ENCODE assay signal across 8 mouse cellular contexts in the genomic region with DNA sequence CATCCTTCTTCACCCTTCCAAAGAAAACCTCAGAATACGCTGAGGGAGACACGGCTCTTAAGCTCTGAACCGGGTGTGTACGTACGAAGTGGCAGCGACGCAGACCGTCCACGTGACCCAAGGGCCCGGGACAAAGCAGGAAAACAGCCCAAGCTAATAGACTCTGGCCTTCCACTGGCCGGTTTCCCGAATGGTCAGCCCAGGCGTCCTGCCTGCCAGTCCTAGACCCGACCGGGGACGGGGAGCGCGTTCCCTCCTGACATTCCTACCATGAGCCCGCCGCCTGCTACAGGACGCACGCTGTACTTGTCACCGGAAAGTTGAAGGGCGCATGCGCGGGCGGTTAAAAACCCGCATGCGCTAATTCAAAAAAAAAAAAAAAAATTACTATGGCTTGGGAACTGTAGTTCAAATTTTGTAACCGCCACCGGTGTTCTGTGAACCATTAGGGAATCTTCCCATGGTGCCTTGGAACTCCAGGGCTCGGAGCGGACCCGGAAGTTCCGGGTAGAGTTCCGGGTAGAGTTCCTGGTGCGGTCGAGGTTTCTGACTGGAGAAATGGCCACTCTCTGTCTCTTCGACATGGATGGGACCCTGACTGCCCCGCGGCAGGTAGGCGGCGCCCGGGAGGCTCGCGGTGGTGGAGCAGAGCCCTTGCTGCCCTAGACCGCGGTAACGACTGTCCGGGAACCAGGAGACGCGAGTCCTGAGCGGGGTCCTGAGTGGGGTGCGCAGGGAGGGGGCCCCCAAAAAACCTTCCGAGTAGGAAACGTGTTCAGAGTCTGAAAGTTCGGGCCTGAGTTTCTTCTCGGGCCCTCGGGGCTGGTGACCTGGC. TPM values are rescaled to one million over a fixed set of nuclear protein-coding genes. Genes with fewer than 3 reads are reported as not detected.
DNase-seq lines count a peak whose midpoint lies in the region; ATAC-seq lines count a peak whose summit lies in the region.

A gene (plus strand): TSS at position 458 of the 835 bp plus-strand sequence.
A gene (minus strand): TSS at position 496 of the 835 bp plus-strand sequence.

- WGBS in heart, embryonic 14.5 days, result under 1% methylated on average over 59 of the region's 59 CpGs
- under 1% methylated on average over 59 of the region's 59 CpGs for WGBS in liver, embryonic 13.5 days (ENCODE audit: insufficient replicate concordance)
- under 1% methylated on average over 59 of the region's 59 CpGs for WGBS in stomach, embryonic 16.5 days

- no peaks in the 10 kb centered on the region for H3K9me3 ChIP-seq in heart, embryonic 14.5 days (ENCODE audit: control insufficient read depth, low read length)
- no peaks in the 10 kb centered on the region for H3K9me3 ChIP-seq in liver, embryonic 13.5 days (replicated peaks)
- H3K9me3 ChIP-seq in stomach, embryonic 16.5 days (replicated peaks; ENCODE audit: control insufficient read depth, low read length), result no peaks in the 10 kb centered on the region

- no peaks in the 10 kb centered on the region for H3K27me3 ChIP-seq in heart, embryonic 14.5 days (ENCODE audit: control insufficient read depth, insufficient read depth, low read length)
- no peaks in the 10 kb centered on the region for H3K27me3 ChIP-seq in liver, embryonic 13.5 days
- H3K27me3 ChIP-seq in stomach, embryonic 16.5 days (ENCODE audit: control insufficient read depth, insufficient read depth, low read length), result no peaks in the 10 kb centered on the region

- peak within 1 kb of the TSS; percentile 86 to 90 for H3K27ac ChIP-seq in heart, embryonic 14.5 days (replicated peaks in 1 of 2; ENCODE audit: control insufficient read depth in 1 of 2, insufficient read depth in 1 of 2, low read depth in 2 of 2, low read length in 2 of 2)
- peak within 1 kb of the TSS; percentile 93 for H3K27ac ChIP-seq in liver, embryonic 13.5 days
- peak within 1 kb of the TSS; percentile 89 for H3K27ac ChIP-seq in stomach, embryonic 16.5 days (ENCODE audit: low read length)

- peak within 1 kb of the TSS; percentile 82 for H3K4me2 ChIP-seq in heart, embryonic 14.5 days (ENCODE audit: low read length)
- H3K4me2 ChIP-seq in liver, embryonic 13.5 days, result peak within 1 kb of the TSS; percentile 90
- peak within 1 kb of the TSS; percentile 93 for H3K4me2 ChIP-seq in stomach, embryonic 16.5 days (ENCODE audit: low read depth, low read length)

- peak; percentile 72 for ATAC-seq in CD4-positive, CD25-positive, alpha-beta regulatory T cell, adult 4 months
- ATAC-seq in heart, embryonic 14.5 days (ENCODE audit: insufficient number of reproducible peaks, insufficient read depth, low FRiP score, low read depth), result peak; percentile 84
- peak; percentile 85 for ATAC-seq in liver, embryonic 13.5 days (ENCODE audit: low read depth)
- ATAC-seq in stomach, embryonic 16.5 days (ENCODE audit: insufficient read depth, low FRiP score), result peak; percentile 93

- H3K4me1 ChIP-seq in heart, embryonic 14.5 days (ENCODE audit: control insufficient read depth in 2 of 2, insufficient read depth in 2 of 2, low read length in 2 of 2), result peaks cover 10 to 24% of the 10 kb centered on the region in 2 experiments
- H3K4me1 ChIP-seq in liver, embryonic 13.5 days (replicated peaks), result peaks cover 60% of the 10 kb centered on the region
- H3K4me1 ChIP-seq in stomach, embryonic 16.5 days (ENCODE audit: control insufficient read depth, insufficient read depth, low read length), result peaks cover 16% of the 10 kb centered on the region

- DNase-seq in c-Kit-negative CD71-positive TER-119-positive erythroid progenitor cells, embryonic 14.5 days (ENCODE audit: low read depth, low spot score), result peak; percentile 78
- DNase-seq in fibroblast of lung, adult 2 months (ENCODE audit: low read depth), result peak; percentile 87
- DNase-seq in kidney, postnatal 14 days, result peak; percentile 92
- DNase-seq in liver, embryonic 13.5 days, result peak; percentile 76
- DNase-seq in neural tube, embryonic 10.5 days (ENCODE audit: extremely low spot score, low spot score), result peak; percentile 84

- peak within 1 kb of the TSS; percentile 84 for H3K9ac ChIP-seq in heart, embryonic 14.5 days (ENCODE audit: low read length)
- H3K9ac ChIP-seq in liver, embryonic 13.5 days, result peak within 1 kb of the TSS; percentile 90
- H3K9ac ChIP-seq in stomach, embryonic 16.5 days (ENCODE audit: low read length), result peak within 1 kb of the TSS; percentile 89

- H3K36me3 ChIP-seq in heart, embryonic 14.5 days (ENCODE audit: control insufficient read depth, insufficient read depth, low read length), result peaks cover 36% of the 10 kb centered on the region
- H3K36me3 ChIP-seq in liver, embryonic 13.5 days, result peaks cover 57% of the 10 kb centered on the region
- H3K36me3 ChIP-seq in stomach, embryonic 16.5 days (ENCODE audit: control insufficient read depth, insufficient read depth, low read length), result peaks cover 4% of the 10 kb centered on the region; the same call in 1 of the 2 replicates

- peak within 1 kb of the TSS; percentile 69 to 83 for H3K4me3 ChIP-seq in heart, embryonic 14.5 days (ENCODE audit: control insufficient read depth in 1 of 2, insufficient read depth in 1 of 2, low read depth in 1 of 2, low read length in 2 of 2)
- H3K4me3 ChIP-seq in liver, embryonic 13.5 days (replicated peaks), result peak within 1 kb of the TSS; percentile 80
- peak within 1 kb of the TSS; percentile 75 for H3K4me3 ChIP-seq in stomach, embryonic 16.5 days (replicated peaks; ENCODE audit: low read length)

RNA-seq across cellular contexts. Expression of the first gene that starts in this region (rescaled TPM):
- 100 to 1,000 TPM in 1 of 2 experiments, 10 to 100 TPM in 1; 93.6 to 129 TPM for polyA plus RNA-seq in CD4-positive, CD25-positive, alpha-beta regulatory T cell, adult 4 months (2017; shearing (Covaris generic))
- polyA plus RNA-seq in heart, embryonic 14.5 days (2014; fragmentation: Nextera tagmentation; extraction: Ambion mirVana), result 38.2 and 38.7 TPM in 2 replicates
- 37.0 and 38.5 TPM in 2 replicates for polyA plus RNA-seq in liver, embryonic 13.5 days (2015; fragmentation: Nextera tagmentation; extraction: Ambion mirVana)
- polyA plus RNA-seq in stomach, embryonic 16.5 days (2015; fragmentation: Nextera tagmentation; extraction: Ambion mirVana), result 63.4 and 72.6 TPM in 2 replicates

RNA-seq across cellular contexts. Expression of the second gene that starts in this region (rescaled TPM):
- 10 to 100 TPM; 10.1 to 15.7 TPM for polyA plus RNA-seq in CD4-positive, CD25-positive, alpha-beta regulatory T cell, adult 4 months (2017; shearing (Covaris generic))
- polyA plus RNA-seq in heart, embryonic 14.5 days (2014; fragmentation: Nextera tagmentation; extraction: Ambion mirVana), result 12.9 and 13.8 TPM in 2 replicates
- polyA plus RNA-seq in liver, embryonic 13.5 days (2015; fragmentation: Nextera tagmentation; extraction: Ambion mirVana), result 11.2 and 11.8 TPM in 2 replicates
- 19.7 and 20.3 TPM in 2 replicates for polyA plus RNA-seq in stomach, embryonic 16.5 days (2015; fragmentation: Nextera tagmentation; extraction: Ambion mirVana)

Comparison
In these comparisons a context has a peak if more than half of its experiments do, and no peak if none do; other contexts are left out.
1. Peak in every context shown above with its lines: DNase-seq, ATAC-seq, H3K4me3 ChIP-seq and H3K27ac ChIP-seq.